14 mouse cellular contexts compared by ENCODE assay signal in genomic region chr2:33788851-33789250, GRCm38 (mm10).
DNase-seq lines count a peak whose midpoint lies in the region; ATAC-seq lines count a peak whose summit lies in the region.
"Had no signal": no experiment of that assay in that cellular context is flagged by ENCODE, and none has a peak within 500 bp of the region (broad histone marks: within the 10 kb centered on the region; RNA-seq: fewer than 3 reads in every experiment).

No protein-coding gene starts in this region.

- peak overlapping the region; percentile 1; the same call in 1 of the 2 replicates for H3K27ac ChIP-seq in neural tube, embryonic 11.5 days (ENCODE audit: low read depth, low read length)
- peak overlapping the region; percentile 92; the same call in 1 of the 2 replicates for H3K27ac ChIP-seq in forebrain, embryonic 14.5 days (ENCODE audit: low read depth, low read length)
- peak overlapping the region; percentile 89 for H3K27ac ChIP-seq in hindbrain, embryonic 14.5 days
- no peak overlapping the region for H3K27ac ChIP-seq in midbrain, embryonic 16.5 days (ENCODE audit: low read length)
- H3K27ac ChIP-seq: kidney, embryonic 15.5 days had no signal

- no peak overlapping the region for H3K4me2 ChIP-seq in neural tube, embryonic 11.5 days (ENCODE audit: low read depth)
- no peak overlapping the region for H3K4me2 ChIP-seq in forebrain, embryonic 14.5 days (ENCODE audit: low read length)
- H3K4me2 ChIP-seq in hindbrain, embryonic 14.5 days (replicated peaks), result no peak overlapping the region
- H3K4me2 ChIP-seq in midbrain, embryonic 16.5 days (ENCODE audit: low read length), result no peak overlapping the region
- H3K4me2 ChIP-seq: kidney, embryonic 15.5 days had no signal

- intact Hi-C loops in left cerebral cortex, postnatal 10 days (cut with DNase I), result no loop called here

- no peak for ATAC-seq in neural tube, embryonic 11.5 days (ENCODE audit: insufficient read depth, low FRiP score, low TSS enrichment)
- peak; percentile 56 for ATAC-seq in forebrain, embryonic 14.5 days
- ATAC-seq in hindbrain, embryonic 14.5 days (ENCODE audit: low FRiP score), result no peak
- 0 out of 2 replicates have a peak, but pooled peaks have one; percentile 40 for ATAC-seq in midbrain, embryonic 16.5 days
- ATAC-seq: intestine, postnatal 0 days had no signal

- no peak for DNase-seq in neural tube, embryonic 11.5 days (ENCODE audit: low spot score)
- no peak for DNase-seq in neural tube, embryonic 10.5 days (ENCODE audit: extremely low spot score, low spot score)
- DNase-seq in forebrain, embryonic 14.5 days (ENCODE audit: low spot score), result peak; percentile 78
- DNase-seq in hindbrain, embryonic 14.5 days (ENCODE audit: low spot score), result no peak
- no peak for DNase-seq in left cerebral cortex, postnatal 10 days (ENCODE audit: extremely low spot score in 1 of 2, low spot score in 2 of 2)
- DNase-seq in thymus, postnatal 25 days, result no peak
- DNase-seq: cerebellum, adult 2 months; gastrocnemius, postnatal 10 days; layer of hippocampus, postnatal 36 days; liver; lung, postnatal 10 days had no signal

- no peak overlapping the region for H3K9ac ChIP-seq in neural tube, embryonic 11.5 days (ENCODE audit: low read length)
- H3K9ac ChIP-seq in forebrain, embryonic 14.5 days (ENCODE audit: low read length), result no peak overlapping the region
- 0 out of 2 replicates have a peak overlapping the region, but pooled peaks have one; percentile 36 for H3K9ac ChIP-seq in hindbrain, embryonic 14.5 days
- H3K9ac ChIP-seq in midbrain, embryonic 16.5 days (ENCODE audit: low read depth, low read length), result no peak overlapping the region
- H3K9ac ChIP-seq: kidney, embryonic 15.5 days had no signal

- no peak overlapping the region for H3K4me3 ChIP-seq in neural tube, embryonic 11.5 days (ENCODE audit: low read depth, low read length)
- H3K4me3 ChIP-seq in forebrain, embryonic 14.5 days (ENCODE audit: low read depth, low read length), result no peak overlapping the region
- no peak overlapping the region for H3K4me3 ChIP-seq in hindbrain, embryonic 14.5 days (replicated peaks; ENCODE audit: low read length)
- no peak overlapping the region for H3K4me3 ChIP-seq in midbrain, embryonic 16.5 days (ENCODE audit: low read depth, low read length)
- H3K4me3 ChIP-seq: kidney, embryonic 15.5 days had no signal

- H3K4me1 ChIP-seq in neural tube, embryonic 11.5 days (ENCODE audit: control insufficient read depth, insufficient read depth, low read length), result peaks cover 25% of the 10 kb centered on the region
- H3K4me1 ChIP-seq in forebrain, embryonic 14.5 days (ENCODE audit: control insufficient read depth, insufficient read depth, low read length), result peaks cover 64% of the 10 kb centered on the region
- H3K4me1 ChIP-seq in hindbrain, embryonic 14.5 days (replicated peaks; ENCODE audit: control insufficient read depth, insufficient read depth, low read length), result peaks cover 65% of the 10 kb centered on the region
- H3K4me1 ChIP-seq in midbrain, embryonic 16.5 days (ENCODE audit: control insufficient read depth, insufficient read depth, low read length), result peaks cover 57% of the 10 kb centered on the region

- H3K36me3 ChIP-seq in neural tube, embryonic 11.5 days (ENCODE audit: control insufficient read depth, insufficient read depth, low read length), result no peaks in the 10 kb centered on the region; the same call in 1 of the 2 replicates
- H3K36me3 ChIP-seq in forebrain, embryonic 14.5 days (ENCODE audit: control insufficient read depth, insufficient read depth, low read length), result peaks cover 13% of the 10 kb centered on the region
- H3K36me3 ChIP-seq in hindbrain, embryonic 14.5 days (replicated peaks; ENCODE audit: control insufficient read depth, insufficient read depth), result peaks cover 22% of the 10 kb centered on the region
- no peaks in the 10 kb centered on the region for H3K36me3 ChIP-seq in midbrain, embryonic 16.5 days (ENCODE audit: control insufficient read depth, insufficient read depth, low read length)

- no peaks in the 10 kb centered on the region for H3K9me3 ChIP-seq in neural tube, embryonic 11.5 days (ENCODE audit: control insufficient read depth, low read length)
- no peaks in the 10 kb centered on the region for H3K9me3 ChIP-seq in forebrain, embryonic 14.5 days (replicated peaks; ENCODE audit: control insufficient read depth, low read length)
- H3K9me3 ChIP-seq in hindbrain, embryonic 14.5 days (ENCODE audit: control insufficient read depth, low read length), result no peaks in the 10 kb centered on the region
- no peaks in the 10 kb centered on the region for H3K9me3 ChIP-seq in midbrain, embryonic 16.5 days (replicated peaks; ENCODE audit: control insufficient read depth, low read length, poor library complexity, severe bottlenecking)
- H3K9me3 ChIP-seq: kidney, embryonic 15.5 days had no signal

- H3K27me3 ChIP-seq in neural tube, embryonic 11.5 days (ENCODE audit: control insufficient read depth, insufficient read depth, low read length), result no peaks in the 10 kb centered on the region
- no peaks in the 10 kb centered on the region for H3K27me3 ChIP-seq in forebrain, embryonic 14.5 days (replicated peaks; ENCODE audit: control insufficient read depth, insufficient read depth, low read length)
- no peaks in the 10 kb centered on the region for H3K27me3 ChIP-seq in hindbrain, embryonic 14.5 days (ENCODE audit: control insufficient read depth, insufficient read depth, low read length)
- no peaks in the 10 kb centered on the region for H3K27me3 ChIP-seq in midbrain, embryonic 16.5 days (ENCODE audit: control insufficient read depth, insufficient read depth, low read depth, low read length)
- H3K27me3 ChIP-seq: kidney, embryonic 15.5 days had no signal

- 84% methylated on average over 7 of the region's 7 CpGs for WGBS in neural tube, embryonic 11.5 days
- 30% methylated on average over 7 of the region's 7 CpGs for WGBS in forebrain, embryonic 14.5 days
- WGBS in hindbrain, embryonic 14.5 days, result 30% methylated on average over 7 of the region's 7 CpGs
- WGBS in midbrain, embryonic 16.5 days, result 39% methylated on average over 7 of the region's 7 CpGs

Comparison
In these comparisons a context has a peak if more than half of its experiments do, and no peak if none do; other contexts are left out.
1. ATAC-seq: peak in forebrain, embryonic 14.5 days (single experiment) and midbrain, embryonic 16.5 days (single experiment); none in neural tube, embryonic 11.5 days (single experiment) and hindbrain, embryonic 14.5 days (single experiment).